Mouse (Mus musculus) cerebellum, adult 11 months (tissue): ENCODE measurements around the gene Cmtr1.

Experiments used
- DNase-seq: peaks from one replicate; pipeline ENCODE4 v3.0.0; 2022

Gene Cmtr1

GRCm38 (mm10) chr17:29669936-29670335 is 9.5 kb downstream of the Cmtr1 start:
- DNase-seq: no peak

- no peak for DNase-seq
Observed at GRCm38 (mm10) chr17:29671021-29671420, 10.6 kb downstream of the Cmtr1 start.

- no peak for DNase-seq
Observed at GRCm38 (mm10) chr17:29673325-29673724, 12.9 kb downstream of the Cmtr1 start.

- DNase-seq: no peak
Observed at GRCm38 (mm10) chr17:29678526-29678925, 18.1 kb downstream of the Cmtr1 start.

- DNase-seq: no peak
Observed at GRCm38 (mm10) chr17:29679038-29679767, 18.8 kb downstream of the Cmtr1 start.

- peak; percentile 97 for DNase-seq
Observed at GRCm38 (mm10) chr17:29680174-29680573, 19.8 kb downstream of the Cmtr1 start.

- no peak for DNase-seq
Observed at GRCm38 (mm10) chr17:29680921-29681320, 20.5 kb downstream of the Cmtr1 start.

GRCm38 (mm10) chr17:29681669-29682068 is 21.3 kb downstream of the Cmtr1 start:
- no peak for DNase-seq

- DNase-seq: no peak
Observed at GRCm38 (mm10) chr17:29682261-29682660, 21.9 kb downstream of the Cmtr1 start.

GRCm38 (mm10) chr17:29683127-29683526 is 22.7 kb downstream of the Cmtr1 start:
- DNase-seq: no peak

GRCm38 (mm10) chr17:29684275-29684674 is 23.9 kb downstream of the Cmtr1 start:
- no peak for DNase-seq

GRCm38 (mm10) chr17:29686771-29687170 is 26.4 kb downstream of the Cmtr1 start:
- no peak for DNase-seq

- DNase-seq: no peak
Observed at GRCm38 (mm10) chr17:29687373-29687772, 27.0 kb downstream of the Cmtr1 start.

GRCm38 (mm10) chr17:29688610-29689009 is 28.2 kb downstream of the Cmtr1 start:
- peak; percentile 52 for DNase-seq

- DNase-seq: no peak
Observed at GRCm38 (mm10) chr17:29690257-29690656, 29.9 kb downstream of the Cmtr1 start.

- DNase-seq: no peak
Observed at GRCm38 (mm10) chr17:29692827-29693226, 32.4 kb downstream of the Cmtr1 start.

GRCm38 (mm10) chr17:29693571-29693970 is 33.2 kb downstream of the Cmtr1 start:
- DNase-seq: no peak

GRCm38 (mm10) chr17:29694516-29694915 is 34.1 kb downstream of the Cmtr1 start:
- no peak for DNase-seq

GRCm38 (mm10) chr17:29696940-29697339 is 36.5 kb downstream of the Cmtr1 start:
- DNase-seq: no peak

- no peak for DNase-seq
Observed at GRCm38 (mm10) chr17:29698421-29698820, 38.0 kb downstream of the Cmtr1 start.

- DNase-seq: no peak
Observed at GRCm38 (mm10) chr17:29700573-29700972, 40.2 kb downstream of the Cmtr1 start.

- DNase-seq: no peak
Observed at GRCm38 (mm10) chr17:29702938-29703710, 42.7 kb downstream of the Cmtr1 start.

- peak; percentile 58 for DNase-seq
Observed at GRCm38 (mm10) chr17:29704781-29705180, 44.4 kb downstream of the Cmtr1 start.

- no peak for DNase-seq
Observed at GRCm38 (mm10) chr17:29705881-29706280, 45.5 kb downstream of the Cmtr1 start.
